Mouse (Mus musculus) embryonic facial prominence, embryonic 15.5 days (tissue): ENCODE measurements around the gene Hist1h2ao. TPM values are rescaled to one million over a fixed set of nuclear protein-coding genes. Genes with fewer than 3 reads are reported as not detected.

Experiments used
- ATAC-seq: fragments of 200-750 bp; cut with Nextera tagmentation; 2 replicates; pipeline ENCODE4 v1.8.0; 2017; ENCODE audit warnings: low read depth, moderate TSS enrichment; ENCODE audit not compliant: insufficient number of reproducible peaks, low FRiP score, low TSS enrichment
- H3K27ac ChIP-seq: fragments of 300-500 bp; sonication (generic); replicated peaks from 2 replicates; pipeline ENCODE4 v1.5.1; 2015; ENCODE audit warnings: mild to moderate bottlenecking, inconsistent platforms
- H3K27me3 ChIP-seq: fragments of 300-500 bp; sonication (generic); 2 replicates; pipeline ENCODE4 v1.6.1; 2015; ENCODE audit warnings: inconsistent platforms
- H3K36me3 ChIP-seq: fragments of 300-500 bp; sonication (generic); 2 replicates; pipeline ENCODE4 v1.6.1; 2015; ENCODE audit warnings: mild to moderate bottlenecking, inconsistent platforms
- H3K4me1 ChIP-seq: fragments of 300-500 bp; sonication (generic); 2 replicates; pipeline ENCODE4 v1.6.1; 2015; ENCODE audit warnings: inconsistent platforms
- H3K4me2 ChIP-seq: fragments of 300-500 bp; sonication (generic); replicated peaks from 2 replicates; pipeline ENCODE4 v1.6.1; 2015; ENCODE audit warnings: mild to moderate bottlenecking, inconsistent platforms
- H3K4me3 ChIP-seq: fragments of 300-500 bp; sonication (generic); replicated peaks from 2 replicates; pipeline ENCODE4 v1.5.1; 2015; ENCODE audit warnings: mild to moderate bottlenecking, inconsistent platforms
- H3K9ac ChIP-seq: fragments of 300-500 bp; sonication (generic); 2 replicates; pipeline ENCODE4 v1.6.1; 2015; ENCODE audit warnings: inconsistent platforms
- H3K9me3 ChIP-seq: fragments of 300-500 bp; sonication (generic); replicated peaks from 2 replicates; pipeline ENCODE4 v1.6.1; 2016; ENCODE audit warnings: inconsistent platforms
- WGBS: fragments of 180-500 bp; shearing (Covaris S2); methylation state at CpG from one replicate; pipeline ENCODE4 v1.1.7; 2015; 5-methylcytosine and 5-hydroxymethylcytosine counted together
- microRNA-seq: library from miRNA; unstranded; fragments of <30 nt; microRNA quantifications from one replicate; pipeline ENCODE4, GENCODE M21; 2016; ENCODE audit warnings: borderline number of aligned reads
- polyA plus RNA-seq: library from polyadenylated mRNA; unstranded; fragments of >200 nt; fragmentation: Nextera tagmentation; extraction: Ambion mirVana; gene quantifications from 2 replicates; pipeline ENCODE4 v1.2.1, GENCODE M21; 2015

Gene Hist1h2ao
- polyA plus RNA-seq, 1 experiment from 2014 or later = not detected

DNA sequence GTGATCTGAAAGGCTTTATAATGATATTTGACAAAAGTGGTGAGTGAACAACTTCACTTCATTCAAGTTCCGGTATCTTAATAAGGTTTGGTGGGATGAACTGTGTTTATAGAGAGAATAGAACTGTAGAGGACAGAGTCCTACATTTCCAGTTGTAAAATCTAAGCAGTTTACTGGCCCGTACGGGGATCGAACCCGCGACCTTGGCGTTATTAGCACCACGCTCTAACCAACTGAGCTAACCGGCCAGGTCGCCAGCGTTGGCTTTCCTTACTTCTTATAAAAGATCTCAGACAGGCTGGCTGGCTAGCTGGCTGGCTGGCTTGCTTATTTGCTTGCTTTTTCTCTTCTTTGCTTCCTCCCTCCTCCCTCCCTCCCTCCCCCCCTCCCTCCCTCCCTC lies 44.9 kb downstream of the Hist1h2ao start:
- no peaks in the 10 kb centered on the region for H3K4me1 ChIP-seq
- no peaks in the 10 kb centered on the region for H3K9me3 ChIP-seq
- WGBS = 1% methylated on average over 11 of the region's 11 CpGs
- peak overlapping the region; percentile 50 for H3K4me2 ChIP-seq
- peak overlapping the region; percentile 45 for H3K4me3 ChIP-seq
- no peaks in the 10 kb centered on the region for H3K27me3 ChIP-seq
- no peak for ATAC-seq
- no peaks in the 10 kb centered on the region for H3K36me3 ChIP-seq
- no peak overlapping the region for H3K9ac ChIP-seq
- no peak overlapping the region for H3K27ac ChIP-seq

DNA sequence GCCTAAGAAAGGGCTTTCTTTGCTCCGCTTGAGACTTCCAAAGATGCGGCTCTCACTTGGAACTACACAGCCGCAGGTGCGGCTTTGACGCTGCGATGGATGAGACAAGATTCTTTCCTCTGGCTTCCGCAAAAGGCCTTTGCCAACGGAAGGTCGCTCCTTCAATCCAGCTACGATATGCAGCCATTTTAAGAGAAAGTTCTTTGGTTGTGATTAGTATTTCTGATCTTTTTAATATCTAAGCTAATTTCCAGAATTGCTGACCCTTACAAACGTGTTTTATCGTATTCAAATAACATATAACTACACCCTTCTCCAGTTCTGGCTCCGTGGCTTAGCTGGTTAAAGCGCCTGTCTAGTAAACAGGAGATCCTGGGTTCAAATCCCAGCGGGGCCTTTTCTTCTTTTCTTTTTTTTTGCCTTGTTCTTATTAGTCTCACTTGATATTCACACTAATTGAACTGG lies 45.5 kb downstream of the Hist1h2ao start:
- no peaks in the 10 kb centered on the region for H3K27me3 ChIP-seq
- no peak overlapping the region for H3K27ac ChIP-seq
- no peak for ATAC-seq
- no peak overlapping the region for H3K9ac ChIP-seq
- peak overlapping the region; percentile 45 for H3K4me3 ChIP-seq
- H3K4me2 ChIP-seq = peak overlapping the region; percentile 50
- no peaks in the 10 kb centered on the region for H3K36me3 ChIP-seq
- 2% methylated on average over 15 of the region's 15 CpGs for WGBS
- H3K9me3 ChIP-seq = no peaks in the 10 kb centered on the region
- no peaks in the 10 kb centered on the region for H3K4me1 ChIP-seq

Small RNAs within 50 kb of the gene (microRNA-seq; reads per million reads assigned to microRNA genes)
- gene Gm19658 = not detected
- gene Gm44346 = not detected
- not detected for gene Gm44466

Other genes with a start within 250 kb of the Hist1h2ao start
- gene Olfr1364, start 228.7 kb upstream of the Hist1h2ao start, polyA plus RNA-seq = 0.11 TPM in 1 of 2 replicates, not detected in the other
- gene Olfr1362, start 196.4 kb upstream of the Hist1h2ao start, polyA plus RNA-seq = 0.13 TPM in 1 of 2 replicates, not detected in the other
- not detected in 2 replicates for gene Olfr11, start 167.9 kb upstream of the Hist1h2ao start, polyA plus RNA-seq
- 0.48 and 0.68 TPM in 2 replicates for gene Olfr1361, start 147.1 kb upstream of the Hist1h2ao start, polyA plus RNA-seq
- gene Olfr1360, start 133.1 kb upstream of the Hist1h2ao start, polyA plus RNA-seq = not detected in 2 replicates
- gene Olfr1359, start 112.4 kb upstream of the Hist1h2ao start, polyA plus RNA-seq = 0.05 and 0.27 TPM in 2 replicates
- 0.60 and 2.0 TPM in 2 replicates for gene Hist1h2bl, start 94.3 kb upstream of the Hist1h2ao start, polyA plus RNA-seq
- 6.9 and 13.7 TPM in 2 replicates for gene Hist1h2ai, start 94.0 kb upstream of the Hist1h2ao start, polyA plus RNA-seq
- gene Hist1h3h, start 92.8 kb upstream of the Hist1h2ao start, polyA plus RNA-seq = 6.6 and 7.1 TPM in 2 replicates
- 1.8 and 4.1 TPM in 2 replicates for gene Hist1h2bm, start 88.4 kb upstream of the Hist1h2ao start, polyA plus RNA-seq
- gene Hist1h4j, start 75.4 kb upstream of the Hist1h2ao start, polyA plus RNA-seq = 1.7 and 1.9 TPM in 2 replicates
- gene Hist1h4k, start 60.0 kb upstream of the Hist1h2ao start, polyA plus RNA-seq = 1.5 and 2.9 TPM in 2 replicates
- gene Hist1h2ak, start 56.6 kb upstream of the Hist1h2ao start, polyA plus RNA-seq = 16.1 and 25.2 TPM in 2 replicates
- 3.4 and 3.6 TPM in 2 replicates for gene Hist1h2bn, start 56.3 kb upstream of the Hist1h2ao start, polyA plus RNA-seq
- 16.8 and 19.6 TPM in 2 replicates for gene Hist1h1b, start 29.8 kb upstream of the Hist1h2ao start, polyA plus RNA-seq
- gene Hist1h3i, start 27.1 kb upstream of the Hist1h2ao start, polyA plus RNA-seq = 86.2 and 99.0 TPM in 2 replicates
- gene Hist1h2an, start 23.2 kb upstream of the Hist1h2ao start, polyA plus RNA-seq = 2.5 and 10.7 TPM in 2 replicates
- gene Hist1h2bp, start 23.0 kb upstream of the Hist1h2ao start, polyA plus RNA-seq = 1.0 and 2.8 TPM in 2 replicates
- 12.0 and 14.0 TPM in 2 replicates for gene Hist1h2bq, start 268 bp upstream of the Hist1h2ao start, polyA plus RNA-seq
- not detected in 2 replicates for gene Hist1h4m, start 1.3 kb downstream of the Hist1h2ao start, polyA plus RNA-seq
- gene Hist1h4n, start 21.7 kb downstream of the Hist1h2ao start, polyA plus RNA-seq = 10.7 and 11.9 TPM in 2 replicates
- gene Hist1h2ap, start 23.0 kb downstream of the Hist1h2ao start, polyA plus RNA-seq = 2,761 and 2,921 TPM in 2 replicates
- gene Hist1h2br, start 23.3 kb downstream of the Hist1h2ao start, polyA plus RNA-seq = 14.2 and 14.7 TPM in 2 replicates
- 7.7 and 9.0 TPM in 2 replicates for gene Zfp184, start 134.6 kb downstream of the Hist1h2ao start, polyA plus RNA-seq
- 0.29 TPM in 2 replicates for gene Pom121l2, start 170.7 kb downstream of the Hist1h2ao start, polyA plus RNA-seq
- 1.2 and 1.8 TPM in 2 replicates for gene Prss16, start 199.3 kb downstream of the Hist1h2ao start, polyA plus RNA-seq
- gene Hist1h2ah, start 225.1 kb downstream of the Hist1h2ao start, polyA plus RNA-seq = 2.8 and 17.2 TPM in 2 replicates
- 3.1 and 4.0 TPM in 2 replicates for gene Hist1h2bk, start 225.4 kb downstream of the Hist1h2ao start, polyA plus RNA-seq
- 17.5 and 20.6 TPM in 2 replicates for gene Hist1h4i, start 230.9 kb downstream of the Hist1h2ao start, polyA plus RNA-seq
- gene Hist1h2ag, start 232.5 kb downstream of the Hist1h2ao start, polyA plus RNA-seq = 33.6 and 33.8 TPM in 2 replicates
- 5.7 and 6.9 TPM in 2 replicates for gene Hist1h2bj, start 232.7 kb downstream of the Hist1h2ao start, polyA plus RNA-seq